Mouse (Mus musculus): Measurements from ENCODE around the gene Ppp1r37. TPM values are rescaled to one million over a fixed set of nuclear protein-coding genes. Genes with fewer than 3 reads are reported as not detected.
"Not testable (repeated sequence)": the region's sequence is repeated elsewhere in the genome, so short reads cannot be mapped to it uniquely, and the experiment has no call there.

Ppp1r37 gene
- 10 to 100 TPM; 34.8 to 41.4 TPM for total RNA-seq (2021)
- long read RNA-seq, experiment 1, partial matches to known transcripts, result 3 of 10 reads
- long read RNA-seq, experiment 1, other reads (novel, unspliced or antisense), result 5 of 10 reads
- long read RNA-seq, experiment 2, partial matches to known transcripts, result 3 of 8 reads
- long read RNA-seq, experiment 2, other reads (novel, unspliced or antisense), result 3 of 8 reads

- DNase-seq, result no peak
- intact Hi-C loops (cut with DNase I), result no loop called here
Observed at GRCm38 (mm10) chr7:19562643-19563410, at the start of gene Ppp1r37. TSS of gene Ppp1r37 (minus strand) at chr7:19563076.

- no peak for DNase-seq
- intact Hi-C loops (cut with DNase I), result no loop called here
Observed at GRCm38 (mm10) chr7:19610969-19611368, 48.1 kb upstream of the Ppp1r37 start.

- DNase-seq, result no peak
- intact Hi-C loops (cut with DNase I), result no loop called here
Observed at GRCm38 (mm10) chr7:19609641-19610332, 46.9 kb upstream of the Ppp1r37 start.

GRCm38 (mm10) chr7:19607291-19607690 lies 44.4 kb upstream of the Ppp1r37 start:
- intact Hi-C loops (cut with DNase I), result no loop called here

GRCm38 (mm10) chr7:19604606-19605214 lies 41.8 kb upstream of the Ppp1r37 start:
- intact Hi-C loops (cut with DNase I); DNase-seq: not testable (repeated sequence)

More at GRCm38 (mm10) chr7:19607291-19607690, 44.4 kb upstream of the Ppp1r37 start:
- DNase-seq, result no peak

- peak; percentile 93 to 97 for DNase-seq
- intact Hi-C loops (cut with DNase I), result no loop called here
Observed at GRCm38 (mm10) chr7:19603849-19604605, 41.2 kb upstream of the Ppp1r37 start, which contains the start of gene Clasrp. TSS of gene Clasrp (minus strand) at chr7:19604486.

- DNase-seq, result no peak
- intact Hi-C loops (cut with DNase I), result no loop called here
Observed at GRCm38 (mm10) chr7:19603055-19603454, 40.2 kb upstream of the Ppp1r37 start.

- no peak for DNase-seq
- intact Hi-C loops (cut with DNase I), result no loop called here
Observed at GRCm38 (mm10) chr7:19600562-19600961, 37.7 kb upstream of the Ppp1r37 start.

- intact Hi-C loops (cut with DNase I), result no loop called here
Observed at GRCm38 (mm10) chr7:19593061-19593730, 30.3 kb upstream of the Ppp1r37 start.

GRCm38 (mm10) chr7:19589917-19590316 lies 27.0 kb upstream of the Ppp1r37 start:
- peak in 1 of 2 experiments; percentile 51 for DNase-seq
- intact Hi-C loops (cut with DNase I), result loop anchor here (2.0 to 5.0 kb wide), 2 partner anchors 31 to 88 kb away; no protein-coding TSS in a partner anchor

More at GRCm38 (mm10) chr7:19593061-19593730, 30.3 kb upstream of the Ppp1r37 start:
- DNase-seq, result no peak

GRCm38 (mm10) chr7:19589207-19589606 lies 26.3 kb upstream of the Ppp1r37 start:
- peak; percentile 32 to 33 for DNase-seq
- intact Hi-C loops (cut with DNase I), result loop anchor here (5.0 kb wide), 1 partner anchor 87 kb away; no protein-coding TSS in a partner anchor

- no peak for DNase-seq
- intact Hi-C loops (cut with DNase I), result loop anchor here (5.0 kb wide), 1 partner anchor 84 kb away; no protein-coding TSS in a partner anchor
Observed at GRCm38 (mm10) chr7:19586269-19586668, 23.4 kb upstream of the Ppp1r37 start.

GRCm38 (mm10) chr7:19580634-19581033 lies 17.8 kb upstream of the Ppp1r37 start:
- intact Hi-C loops (cut with DNase I), result no loop called here
- DNase-seq, result no peak

GRCm38 (mm10) chr7:19579751-19580150 lies 16.9 kb upstream of the Ppp1r37 start:
- intact Hi-C loops (cut with DNase I), result no loop called here
- no peak for DNase-seq

- intact Hi-C loops (cut with DNase I), result no loop called here
- DNase-seq, result no peak
Observed at GRCm38 (mm10) chr7:19578436-19578835, 15.6 kb upstream of the Ppp1r37 start.

- DNase-seq, result no peak
- intact Hi-C loops (cut with DNase I), result no loop called here
Observed at GRCm38 (mm10) chr7:19577877-19578414, 15.1 kb upstream of the Ppp1r37 start.

- no peak for DNase-seq
- intact Hi-C loops (cut with DNase I), result no loop called here
Observed at GRCm38 (mm10) chr7:19577141-19577852, 14.4 kb upstream of the Ppp1r37 start, which contains the start of the genes Zfp296 and Gemin7. TSS of gene Zfp296 (plus strand) at chr7:19577287. TSS of gene Gemin7 (minus strand) at chr7:19577595.

- intact Hi-C loops (cut with DNase I), result no loop called here
- no peak for DNase-seq
Observed at GRCm38 (mm10) chr7:19575559-19575958, 12.7 kb upstream of the Ppp1r37 start.

Measured in gastrocnemius, postnatal 36 days (tissue).